Mouse (Mus musculus): ENCODE results near the gene Rcan2. TPM values are rescaled to one million over a fixed set of nuclear protein-coding genes. Genes with fewer than 3 reads are reported as not detected.

Gene Rcan2
- total RNA-seq, 2 experiments from 2014 or later = 40.3 to 80.7 TPM

DNA sequence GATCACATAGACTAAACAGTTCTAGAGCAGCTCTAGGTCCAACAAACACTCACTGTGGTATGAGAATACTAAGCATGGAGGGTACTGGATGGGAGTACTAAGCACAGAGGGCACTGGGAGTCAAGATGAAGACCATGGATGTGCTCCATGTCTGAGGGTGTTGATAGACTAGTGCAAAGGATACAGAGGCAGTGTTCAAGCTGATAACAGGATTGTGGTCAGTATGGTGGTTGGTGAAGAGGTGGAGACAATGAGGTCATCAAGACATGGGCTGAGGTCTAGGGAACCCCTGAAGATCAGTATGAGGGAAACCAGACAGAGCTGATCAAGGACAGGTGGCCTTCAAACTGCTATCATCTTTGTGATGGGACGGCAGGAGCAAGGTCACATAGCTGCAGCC, 99.0 kb downstream of the Rcan2 start:
- Histone ChIP-seq H3K27ac (peak overlapping the region; percentile 67), H3K4me3 (no peak overlapping the region)
- no peak for TF ChIP-seq CTCF (IDR thresholded peaks at IDR 0.05)
- intact Hi-C loops (cut with DNase I) = no loop called here
- DNase-seq = no peak

DNA sequence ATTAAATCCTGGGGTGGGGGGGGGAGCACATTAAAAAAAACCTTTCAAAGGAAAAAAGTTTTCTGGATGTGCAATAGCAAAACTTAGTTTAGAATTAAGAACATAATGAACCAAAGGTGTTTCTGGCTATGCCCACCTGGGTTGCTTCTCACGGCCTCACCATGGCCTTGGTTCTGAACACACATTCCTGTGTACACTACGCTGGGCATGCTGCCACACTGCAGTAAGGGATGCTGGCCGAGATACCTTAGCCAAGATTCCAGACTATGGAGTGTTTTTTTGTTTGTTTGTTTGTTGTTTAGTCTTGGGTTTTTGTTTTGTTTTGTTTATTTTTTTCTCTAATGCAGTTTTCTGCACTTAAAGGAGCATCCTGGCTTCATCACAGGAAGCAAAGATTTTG, 100.3 kb downstream of the Rcan2 start:
- H3K27ac ChIP-seq = no peak overlapping the region
- intact Hi-C loops (cut with DNase I) = no loop called here
- DNase-seq = no peak
- H3K4me3 ChIP-seq = no peak overlapping the region
- no peak for TF ChIP-seq CTCF (IDR thresholded peaks at IDR 0.05)

DNA sequence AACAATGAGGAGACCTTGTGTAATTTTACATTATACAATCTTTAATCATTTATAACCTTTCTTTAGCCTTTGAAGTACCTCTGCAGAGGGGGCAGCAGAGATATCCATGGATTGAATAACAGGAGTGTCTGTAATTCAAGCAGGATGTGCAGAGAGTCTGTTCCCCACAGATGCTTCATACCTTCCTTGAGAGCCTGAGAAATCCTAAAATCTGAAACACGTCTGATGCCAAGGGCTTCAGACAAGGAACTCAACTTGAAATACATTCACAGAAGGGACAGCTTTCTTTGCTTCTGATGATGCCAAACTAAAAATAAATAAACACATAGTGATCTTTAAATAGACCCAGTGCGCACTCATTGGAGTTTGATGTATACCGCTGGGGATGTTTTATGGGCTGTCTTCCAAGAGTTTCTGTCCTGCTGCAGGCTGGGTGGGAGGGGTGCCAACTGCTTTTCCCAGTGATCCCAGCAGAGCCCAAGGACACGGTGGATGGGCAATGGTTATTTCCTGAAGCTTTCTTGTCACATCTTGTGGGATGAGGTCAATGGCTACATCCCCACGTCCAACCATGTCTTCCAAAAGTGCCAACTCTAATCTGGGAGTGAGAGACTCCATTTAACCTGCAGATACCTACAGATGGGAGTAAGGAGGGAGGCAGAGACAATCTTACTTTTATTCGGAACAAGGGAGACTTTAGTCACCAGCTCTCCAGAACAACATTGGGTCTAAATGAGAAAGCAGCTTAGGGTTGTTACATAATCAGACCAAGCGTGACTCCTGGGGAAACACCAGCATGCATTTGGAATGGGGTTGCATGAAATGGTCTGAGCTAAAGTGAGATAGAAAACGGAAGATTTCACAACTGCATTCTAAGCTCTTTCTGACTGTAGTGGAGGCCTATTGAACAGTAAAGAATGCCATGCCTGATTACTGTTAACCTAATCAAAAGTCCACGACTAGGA, 102.9 kb downstream of the Rcan2 start:
- peak overlapping the region; percentile 9; the same call in 1 of the 2 replicates for H3K4me3 ChIP-seq
- DNase-seq = peak; percentile 32
- TF ChIP-seq CTCF (IDR thresholded peaks at IDR 0.05) = no peak
- H3K27ac ChIP-seq = peak overlapping the region; percentile 46; the same call in 1 of the 2 replicates
- intact Hi-C loops (cut with DNase I) = no loop called here

DNA sequence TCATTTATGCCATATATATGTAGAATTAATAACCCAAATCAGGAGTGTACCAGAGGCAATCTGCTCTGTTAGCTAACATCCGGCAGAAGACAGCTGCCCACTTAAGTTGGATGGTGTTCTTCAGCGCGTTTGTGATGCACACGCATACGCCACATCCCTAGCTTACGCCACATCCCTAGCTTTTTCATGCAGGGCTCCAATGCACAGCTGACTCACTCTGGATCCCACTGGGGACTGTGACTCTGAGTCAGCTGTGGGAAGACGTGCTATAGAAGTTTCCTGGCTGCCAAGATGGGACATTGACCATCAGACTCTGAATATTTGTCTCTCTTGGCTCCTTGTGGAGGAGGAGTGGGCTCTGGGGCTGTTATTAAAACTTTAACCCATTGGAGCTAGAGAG, 103.7 kb downstream of the Rcan2 start:
- Histone ChIP-seq H3K4me3 (no peak overlapping the region), H3K27ac (no peak overlapping the region)
- DNase-seq = no peak
- intact Hi-C loops (cut with DNase I) = no loop called here
- no peak for TF ChIP-seq CTCF (IDR thresholded peaks at IDR 0.05)

DNA sequence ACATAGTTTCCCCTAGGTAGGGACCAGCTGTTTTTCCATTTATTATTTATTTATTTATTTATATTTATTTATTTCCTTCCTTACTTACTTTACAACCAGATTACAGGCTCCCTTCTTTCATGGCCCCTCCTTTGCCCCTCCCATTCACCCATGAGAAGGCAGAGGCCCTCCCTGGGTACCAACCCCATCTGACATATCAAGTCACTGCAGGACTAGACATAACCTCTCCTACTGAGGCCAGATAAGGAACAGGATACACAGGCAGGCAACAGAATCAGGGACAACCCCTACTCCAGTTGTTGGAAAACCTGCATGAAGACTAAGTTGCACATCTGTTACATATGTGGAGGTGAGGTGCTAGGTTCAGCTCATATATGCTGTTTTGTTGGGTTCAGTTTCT, 105.6 kb downstream of the Rcan2 start:
- Histone ChIP-seq H3K27ac (no peak overlapping the region), H3K4me3 (no peak overlapping the region)
- no peak for TF ChIP-seq CTCF (IDR thresholded peaks at IDR 0.05)
- intact Hi-C loops (cut with DNase I) = no loop called here
- no peak for DNase-seq

DNA sequence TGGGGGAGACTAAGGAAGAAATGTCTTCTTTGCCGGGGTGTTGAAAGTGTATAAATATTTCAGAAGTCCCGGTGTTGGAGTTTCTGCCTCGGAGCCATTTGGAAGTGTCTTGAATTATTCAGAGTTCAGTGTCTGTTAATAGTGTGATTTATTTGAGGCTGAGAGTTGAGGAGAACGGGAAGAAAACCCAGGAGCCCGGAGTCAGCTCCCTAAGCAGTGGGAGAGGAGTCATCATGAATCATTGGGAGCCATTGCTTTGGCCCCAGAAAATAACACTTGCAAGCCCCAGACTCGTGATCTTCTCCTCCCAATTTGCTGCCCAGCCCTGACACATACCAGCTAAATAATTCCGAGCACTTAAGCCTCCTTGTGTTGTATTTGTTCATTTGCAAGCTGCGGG, 115.0 kb downstream of the Rcan2 start:
- Histone ChIP-seq H3K4me3 (no peak overlapping the region), H3K27ac (no peak overlapping the region)
- DNase-seq = no peak
- intact Hi-C loops (cut with DNase I) = no loop called here
- TF ChIP-seq CTCF (IDR thresholded peaks at IDR 0.05) = no peak

DNA sequence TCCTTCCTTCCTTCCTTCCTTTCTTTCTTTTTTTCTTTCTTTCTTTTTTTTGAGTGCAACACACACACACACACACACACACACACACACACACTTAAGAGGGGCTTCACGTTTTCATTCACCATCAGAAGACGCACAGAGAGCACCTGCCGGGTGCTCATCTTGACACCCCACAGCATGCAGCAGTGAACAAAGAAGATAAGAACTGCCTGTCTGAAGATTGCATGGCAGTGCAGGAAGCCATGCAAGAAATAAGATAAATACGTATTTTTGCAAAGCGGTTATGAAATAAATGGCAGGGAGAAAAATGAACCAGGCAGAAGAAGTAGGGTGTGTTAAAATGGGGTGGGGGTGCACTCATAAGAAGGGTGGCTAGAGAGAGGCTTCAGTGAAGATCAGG, 116.0 kb downstream of the Rcan2 start:
- intact Hi-C loops (cut with DNase I) = no loop called here
- no peak for DNase-seq
- no peak for TF ChIP-seq CTCF (IDR thresholded peaks at IDR 0.05)
- Histone ChIP-seq H3K4me3 (no peak overlapping the region), H3K27ac (no peak overlapping the region)

DNA sequence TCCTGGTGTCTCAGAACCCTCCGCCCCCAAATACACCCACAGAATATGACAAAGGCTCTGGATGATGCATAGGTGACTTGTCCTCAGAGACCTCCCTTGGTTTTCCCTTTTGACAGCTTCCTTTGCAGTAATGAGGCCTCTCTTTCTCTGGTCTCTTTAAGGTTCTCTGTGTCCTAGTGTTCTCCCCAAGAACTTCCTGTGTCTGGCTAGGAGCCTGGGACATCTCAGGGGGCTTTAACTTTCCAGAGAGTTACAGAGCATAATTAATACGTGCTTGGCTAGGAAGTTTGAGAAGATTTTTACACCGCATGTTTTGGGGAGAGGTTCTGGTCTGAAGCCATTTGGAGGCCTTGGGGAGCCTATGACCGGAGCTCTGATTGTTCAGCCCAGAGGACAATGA, 128.7 kb downstream of the Rcan2 start:
- Histone ChIP-seq H3K4me3 (no peak overlapping the region), H3K27ac (no peak overlapping the region)
- TF ChIP-seq CTCF (IDR thresholded peaks at IDR 0.05) = no peak
- intact Hi-C loops (cut with DNase I) = no loop called here
- no peak for DNase-seq

DNA sequence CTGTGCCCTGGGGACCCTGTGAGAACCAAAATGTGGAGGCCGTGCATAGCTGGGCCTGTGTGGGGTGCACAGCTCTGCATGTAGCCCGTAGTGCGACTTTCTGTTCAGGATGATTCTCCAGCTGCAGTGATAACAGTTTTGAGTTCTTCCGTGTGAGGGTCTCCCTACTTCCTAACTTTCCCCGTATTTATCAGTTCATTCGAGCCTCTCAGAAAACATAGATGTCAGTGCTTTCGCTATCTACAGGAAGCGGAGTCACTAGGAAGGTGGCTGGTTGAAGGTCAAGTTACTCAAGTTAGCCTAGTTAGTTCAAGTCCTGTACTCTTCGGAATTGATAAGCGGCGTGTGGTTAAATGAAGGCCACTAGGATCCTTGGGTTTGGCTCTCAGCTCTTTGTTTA, 130.6 kb downstream of the Rcan2 start:
- no peak overlapping the region for H3K4me3 ChIP-seq
- H3K27ac ChIP-seq = no peak overlapping the region
- TF ChIP-seq CTCF (IDR thresholded peaks at IDR 0.05) = no peak
- DNase-seq = no peak
- intact Hi-C loops (cut with DNase I) = no loop called here

DNA sequence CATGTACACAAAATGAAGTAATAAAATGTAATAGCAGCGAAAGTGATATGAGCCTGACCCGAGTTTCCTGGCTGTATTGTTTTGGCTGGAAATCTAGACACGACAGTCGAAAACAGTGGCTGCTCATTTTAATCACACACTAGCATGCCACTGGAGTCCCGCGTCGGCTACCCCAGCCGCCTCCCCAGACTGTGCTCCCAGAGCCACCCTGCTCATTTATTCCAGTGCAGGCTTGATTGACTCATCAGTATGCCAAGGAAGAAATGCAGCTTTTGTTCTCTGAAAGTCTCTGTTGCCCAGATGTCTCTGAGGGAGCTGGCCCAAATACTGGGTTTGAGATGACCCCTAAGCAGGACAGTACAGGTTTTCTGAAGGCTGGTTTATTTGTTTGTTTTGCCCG, 132.9 kb downstream of the Rcan2 start:
- intact Hi-C loops (cut with DNase I) = no loop called here
- no peak for TF ChIP-seq CTCF (IDR thresholded peaks at IDR 0.05)
- Histone ChIP-seq H3K4me3 (no peak overlapping the region), H3K27ac (no peak overlapping the region)
- DNase-seq = no peak

DNA sequence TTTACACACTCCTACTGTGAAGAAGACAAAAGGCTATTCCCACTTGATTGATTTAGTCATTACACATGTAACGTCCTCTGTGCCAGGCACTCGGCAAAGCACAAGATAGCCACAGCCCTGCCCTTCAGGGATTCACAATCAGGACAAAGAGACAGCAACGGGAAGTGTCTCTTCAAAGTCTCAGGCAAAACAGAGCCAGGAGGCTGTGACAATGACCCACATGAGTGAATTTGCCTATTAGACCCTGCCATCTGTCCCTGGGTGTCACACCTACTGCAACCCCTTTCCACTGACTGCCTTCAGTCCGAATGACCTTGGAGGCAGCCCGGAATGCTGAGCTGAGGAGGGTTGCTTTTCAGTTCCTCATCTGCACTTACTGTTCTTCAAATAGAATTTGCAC, 151.1 kb downstream of the Rcan2 start:
- no peak for DNase-seq
- Histone ChIP-seq H3K27ac (peak overlapping the region; percentile 0; the same call in 1 of the 2 replicates), H3K4me3 (peak overlapping the region; percentile 44)
- intact Hi-C loops (cut with DNase I) = no loop called here
- no peak for TF ChIP-seq CTCF (IDR thresholded peaks at IDR 0.05)

DNA sequence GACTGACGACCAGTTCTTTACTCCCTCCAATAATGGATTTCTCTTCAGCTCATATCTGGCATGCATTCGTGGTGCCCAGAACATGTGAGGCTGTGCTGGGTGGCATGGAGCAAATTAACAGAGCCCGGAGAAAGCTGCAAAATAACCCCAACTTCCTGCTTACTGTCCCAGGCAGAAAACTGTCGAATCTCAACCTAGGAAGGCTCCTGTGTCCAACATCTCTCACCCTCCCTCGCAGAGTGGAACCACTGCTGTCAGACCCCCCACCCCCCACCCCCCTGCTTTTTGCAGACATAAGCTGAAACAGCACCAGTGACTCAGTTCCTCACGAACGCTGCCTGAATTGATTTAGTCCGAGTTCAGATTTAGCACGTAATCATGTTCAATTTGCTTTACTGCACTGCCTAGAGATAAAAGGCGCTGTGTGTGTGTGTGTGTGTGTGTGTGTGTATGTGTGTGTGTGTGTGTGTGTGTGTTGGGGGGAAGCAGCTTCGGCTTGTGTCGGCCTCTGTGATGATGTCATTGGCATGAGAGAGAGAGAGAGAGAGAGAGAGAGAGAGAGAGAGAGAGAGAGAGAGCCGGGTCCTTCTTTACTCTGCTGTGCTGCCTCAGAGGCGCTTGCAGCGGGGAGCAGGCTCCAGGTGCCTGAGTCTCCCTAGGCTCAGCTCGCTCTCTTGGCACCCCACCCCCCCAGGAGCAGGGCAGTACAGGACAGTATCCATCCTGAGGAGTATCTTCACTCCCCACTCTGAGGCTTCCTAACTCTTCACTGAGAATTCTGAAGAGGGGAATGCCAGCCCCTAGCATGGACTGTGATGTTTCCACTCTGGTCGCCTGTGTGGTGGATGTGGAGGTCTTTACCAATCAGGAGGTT, 151.7 kb downstream of the Rcan2 start:
- DNase-seq = no peak
- intact Hi-C loops (cut with DNase I) = no loop called here
- Histone ChIP-seq H3K4me3 (peak overlapping the region; percentile 44), H3K27ac (0 out of 2 replicates have a peak overlapping the region, but pooled peaks have one; percentile 0)
- TF ChIP-seq CTCF (IDR thresholded peaks at IDR 0.05) = no peak

DNA sequence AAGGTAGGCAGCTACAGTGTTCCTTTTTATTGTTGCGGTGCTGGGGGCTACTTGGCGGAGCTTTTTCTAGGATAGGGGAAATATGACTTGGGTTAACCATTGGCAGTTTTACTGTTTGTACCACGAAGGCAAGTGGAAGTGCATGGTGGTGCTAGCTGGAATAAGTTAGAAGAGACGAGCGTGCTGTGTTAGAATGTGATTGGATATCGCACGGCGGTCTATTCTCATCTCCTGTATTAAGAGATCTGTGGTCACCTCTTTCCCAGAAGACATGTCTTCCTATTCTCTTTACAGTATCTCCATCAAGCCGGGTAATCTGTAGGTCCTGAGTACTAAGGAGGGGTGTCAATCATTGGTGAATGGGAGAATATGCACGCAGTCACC, 152.4 kb downstream of the Rcan2 start:
- intact Hi-C loops (cut with DNase I) = no loop called here
- H3K4me3 ChIP-seq = peak overlapping the region; percentile 13
- no peak for TF ChIP-seq CTCF (IDR thresholded peaks at IDR 0.05)
- DNase-seq = no peak
- H3K27ac ChIP-seq = no peak overlapping the region

Data from gastrocnemius, adult 2 months (tissue).